Mouse (Mus musculus) small intestine, adult 2 months (tissue): ENCODE results near the gene Dtx3. TPM values are rescaled to one million over a fixed set of nuclear protein-coding genes. Genes with fewer than 3 reads are reported as not detected.
"Not testable (repeated sequence)": the region's sequence is repeated elsewhere in the genome, so short reads cannot be mapped to it uniquely, and the experiment has no call there.

Experiments used
- H3K27ac ChIP-seq: fragments of 200-500 bp; 2 replicates; pipeline ENCODE4 v1.5.1; 2012; ENCODE audit warnings: low read depth, low read length, control low read depth, inconsistent platforms; ENCODE audit not compliant: insufficient read depth
- H3K27me3 ChIP-seq: fragments of 200-500 bp; 2 replicates; pipeline ENCODE4 v1.6.1; 2012; ENCODE audit warnings: mild to moderate bottlenecking, moderate library complexity, low read length, inconsistent platforms; ENCODE audit not compliant: control insufficient read depth, insufficient read depth
- H3K36me3 ChIP-seq: fragments of 200-500 bp; 2 replicates; pipeline ENCODE4 v1.6.1; 2012; ENCODE audit warnings: mild to moderate bottlenecking, low read length, control low read depth, inconsistent platforms; ENCODE audit not compliant: control insufficient read depth, insufficient read depth
- H3K4me1 ChIP-seq: fragments of 200-500 bp; 2 replicates; pipeline ENCODE4 v1.6.1; 2012; ENCODE audit warnings: low read length, inconsistent platforms, mixed read lengths; ENCODE audit not compliant: control insufficient read depth, insufficient read depth, insufficient read length
- H3K4me3 ChIP-seq: fragments of 200-500 bp; 2 replicates; pipeline ENCODE4 v1.5.1; 2012; ENCODE audit warnings: low read depth, mild to moderate bottlenecking, control low read depth, inconsistent platforms, low read length, moderate library complexity
- CTCF ChIP-seq: fragments of 200-500 bp; IDR thresholded peaks from 2 replicates; pipeline ENCODE4 v1.5.1; 2012; ENCODE audit warnings: low read depth, mild to moderate bottlenecking, control low read depth, inconsistent platforms, low read length, moderate library complexity, mixed read lengths; ENCODE audit not compliant: insufficient replicate concordance, insufficient read length; ENCODE audit errors: extremely low read depth
- POLR2A ChIP-seq: fragments of 200-500 bp; IDR thresholded peaks from 2 replicates; pipeline ENCODE4 v1.6.1; 2012; ENCODE audit warnings: low read depth, mild to moderate bottlenecking, control low read depth, inconsistent platforms, low read length, moderate library complexity
- WGBS: fragments of 180-500 bp; shearing (Covaris S2); methylation state at CpG from one replicate; pipeline ENCODE4 v1.1.7; 2018; 5-methylcytosine and 5-hydroxymethylcytosine counted together
- polyA plus RNA-seq: library from polyadenylated mRNA; depleted of rRNA; stranded (reverse); fragments of >200 nt; gene quantifications from 2 replicates; pipeline ENCODE4 v1.2.3, GENCODE M21; 2012

Dtx3 gene
- polyA plus RNA-seq, 1 experiment = 35.3 TPM

DNA sequence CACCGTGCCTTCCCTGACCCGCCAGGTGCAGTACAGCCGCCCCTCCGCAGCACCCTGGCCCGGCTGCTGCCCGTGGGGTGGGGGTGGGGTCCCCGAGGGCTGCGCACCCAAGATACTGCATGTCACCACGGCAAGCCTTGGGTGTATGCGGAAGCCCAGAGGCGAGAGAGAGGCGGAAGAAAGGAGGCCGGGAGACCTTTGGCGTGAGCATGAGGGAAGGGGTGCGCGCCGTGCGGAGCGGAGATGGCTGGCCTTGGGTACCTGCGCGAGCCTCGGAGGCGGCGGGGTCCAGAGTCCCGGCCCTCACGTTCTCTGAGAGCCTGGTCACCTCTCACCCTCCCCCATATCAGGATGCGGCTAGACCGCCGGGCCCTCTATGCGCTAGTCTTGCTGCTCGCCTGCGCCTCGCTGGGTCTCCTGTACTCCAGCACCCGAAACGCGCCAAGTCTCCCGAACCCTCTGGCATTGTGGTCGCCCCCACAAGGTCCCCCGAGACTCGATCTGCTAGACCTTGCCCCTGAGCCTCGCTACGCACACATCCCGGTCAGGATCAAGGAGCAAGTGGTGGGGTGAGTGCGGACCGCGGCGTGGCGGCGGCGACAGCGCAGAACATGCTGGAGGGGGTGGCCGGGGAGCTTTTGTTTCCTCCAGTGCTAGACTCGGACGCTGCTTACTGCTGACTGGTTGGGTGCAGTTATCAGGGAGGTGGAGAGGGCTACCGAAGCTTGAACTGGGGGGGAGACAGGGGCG lies 29.7 kb downstream of the Dtx3 start:
- no peaks in the 10 kb centered on the region for H3K27me3 ChIP-seq
- H3K27ac ChIP-seq = peak overlapping the region; percentile 94
- peaks cover 18% of the 10 kb centered on the region for H3K4me1 ChIP-seq

GRCm38 (mm10) chr10:127165354-127165653 lies 30.2 kb downstream of the Dtx3 start:
- Histone ChIP-seq H3K4me1 (peaks cover 14% of the 10 kb centered on the region), H3K27me3 (no peaks in the 10 kb centered on the region), H3K36me3 (peaks cover 23% of the 10 kb centered on the region), H3K4me3 (peak overlapping the region; percentile 76), H3K27ac (peak overlapping the region; percentile 94)
- WGBS = under 1% methylated on average over 40 of the region's 42 CpGs
- TF ChIP-seq CTCF (no peak), POLR2A (no peak)

More for the DNA sequence above, 29.7 kb downstream of the Dtx3 start:
- peak overlapping the region; percentile 76 for H3K4me3 ChIP-seq
- H3K36me3 ChIP-seq = peaks cover 28% of the 10 kb centered on the region
- TF ChIP-seq CTCF (no peak), POLR2A (peak; percentile 77; the same call in 1 of the 2 replicates)
- WGBS = under 1% methylated on average over 56 of the region's 56 CpGs

DNA sequence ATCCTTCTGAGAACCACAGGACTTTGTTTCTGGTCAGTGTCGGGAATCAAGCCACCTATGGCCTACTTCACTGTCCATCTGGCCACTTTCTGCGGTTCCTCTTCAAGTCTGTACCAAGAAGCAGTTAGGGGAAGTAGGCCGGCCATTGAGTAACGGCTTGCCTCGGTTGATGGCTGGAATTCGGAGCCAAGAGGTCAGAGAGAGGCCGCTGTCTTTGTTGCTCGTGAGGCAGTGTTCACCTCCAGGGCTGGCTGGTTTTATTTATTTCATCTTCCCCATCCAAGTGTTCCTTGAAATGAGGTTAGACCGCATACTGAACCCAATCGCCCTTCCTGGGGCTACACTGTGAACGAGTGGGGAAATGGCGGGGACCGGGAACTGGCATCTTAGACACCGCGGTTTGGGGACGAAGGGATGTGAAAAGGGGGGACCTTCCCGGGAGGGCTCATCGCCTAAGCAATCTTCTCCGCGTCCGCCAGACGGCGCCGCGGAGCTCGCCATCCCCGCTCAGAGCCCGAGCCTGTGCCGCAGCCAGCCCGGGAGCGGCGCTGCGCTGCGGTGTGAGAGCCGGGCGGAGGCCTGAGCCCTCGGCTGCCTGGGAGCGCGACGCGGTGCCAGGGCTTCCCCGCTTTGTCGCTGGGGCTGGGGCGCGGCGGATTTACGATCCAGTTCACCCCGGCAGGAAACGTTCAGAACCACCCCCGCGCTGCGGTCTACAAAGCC lies 30.7 kb downstream of the Dtx3 start, which contains the start of gene B4galnt1:
TSS of gene B4galnt1 (plus strand) at position 595 of the 723 bp plus-strand sequence.
- WGBS = 2% methylated on average over 52 of the region's 52 CpGs
- peak; percentile 97 for TF ChIP-seq CTCF
- TF ChIP-seq POLR2A = peak; percentile 84
- Histone ChIP-seq H3K4me3 (peak within 1 kb of the TSS; percentile 76), H3K27me3 (no peaks in the 10 kb centered on the region), H3K4me1 (peaks cover 11% of the 10 kb centered on the region; the same call in 1 of the 2 replicates), H3K36me3 (peaks cover 18% of the 10 kb centered on the region), H3K27ac (peak within 1 kb of the TSS; percentile 94)

DNA sequence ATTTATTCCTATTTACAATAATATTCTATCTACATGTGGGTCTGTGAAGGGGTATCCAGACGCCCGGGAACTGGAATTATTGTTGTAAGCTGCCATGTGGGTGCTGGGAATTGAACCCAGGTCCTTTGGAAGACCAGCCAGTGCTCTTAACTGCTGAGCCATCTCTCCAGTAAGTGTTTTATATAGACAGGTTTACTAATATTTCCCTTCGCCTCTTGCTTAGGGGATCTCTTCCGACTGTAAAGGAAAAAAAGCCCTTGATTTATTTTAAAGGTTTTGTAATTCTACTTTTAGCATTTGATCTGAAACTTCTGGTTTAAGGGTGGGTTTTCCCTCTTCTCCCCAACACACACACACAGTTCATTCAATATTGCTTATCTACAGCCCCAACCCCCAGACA lies 31.3 kb downstream of the Dtx3 start:
- 85% methylated on average over 4 of the region's 4 CpGs for WGBS
- no peak for TF ChIP-seq POLR2A
- TF ChIP-seq CTCF = no peak
- Histone ChIP-seq H3K36me3 (peaks cover 12% of the 10 kb centered on the region), H3K27me3 (no peaks in the 10 kb centered on the region), H3K27ac (peak overlapping the region; percentile 94), H3K4me1 (peaks cover 15% of the 10 kb centered on the region; the same call in 1 of the 2 replicates), H3K4me3 (no peak overlapping the region)

GRCm38 (mm10) chr10:127162771-127163261 lies 32.7 kb downstream of the Dtx3 start:
- not testable (repeated sequence) for H3K4me3 ChIP-seq, H3K27me3 ChIP-seq, H3K36me3 ChIP-seq
- 79% methylated on average over 7 of the region's 7 CpGs for WGBS
- Histone ChIP-seq H3K27ac (peak overlapping the region; percentile 90), H3K4me1 (peaks cover 19% of the 10 kb centered on the region; the same call in 1 of the 2 replicates)

DNA sequence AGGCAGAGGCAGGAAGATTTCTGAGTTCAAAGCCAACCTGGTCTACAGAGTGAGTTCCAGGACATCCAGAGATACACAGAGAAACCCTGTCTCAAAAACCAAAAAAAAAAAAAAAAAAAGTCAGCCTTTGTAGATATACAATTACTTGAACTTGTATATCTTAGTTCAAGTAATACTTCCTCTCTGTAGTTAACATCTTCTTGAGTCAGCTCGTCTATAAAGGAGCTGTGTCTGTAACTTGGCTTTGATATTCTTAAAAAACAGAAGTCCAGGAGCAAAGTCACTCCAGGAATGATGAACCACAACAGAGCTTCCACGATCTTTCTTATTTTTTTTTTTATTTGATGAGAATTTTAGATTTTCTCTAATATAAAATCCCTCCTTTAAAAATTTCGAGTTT lies 34.8 kb downstream of the Dtx3 start:
- Histone ChIP-seq H3K4me3 (no peak overlapping the region), H3K4me1 (peaks cover 26% of the 10 kb centered on the region; the same call in 1 of the 2 replicates), H3K27ac (peak overlapping the region; percentile 88), H3K36me3 (no peaks in the 10 kb centered on the region), H3K27me3 (no peaks in the 10 kb centered on the region)
- TF ChIP-seq POLR2A (no peak), CTCF (no peak)
- 71% methylated on average over 3 of the region's 3 CpGs for WGBS

GRCm38 (mm10) chr10:127160081-127160480 lies 35.4 kb downstream of the Dtx3 start:
- 55% methylated on average over 9 of the region's 9 CpGs for WGBS
- no peaks in the 10 kb centered on the region for H3K27me3 ChIP-seq
- peaks cover 31% of the 10 kb centered on the region; the same call in 1 of the 2 replicates for H3K4me1 ChIP-seq
- no peak for TF ChIP-seq POLR2A
- TF ChIP-seq CTCF = no peak
- H3K27ac ChIP-seq = peak overlapping the region; percentile 88
- no peak overlapping the region for H3K4me3 ChIP-seq
- no peaks in the 10 kb centered on the region for H3K36me3 ChIP-seq
